Comparison of ENCODE assay signal across 15 mouse cellular contexts in the genomic region with DNA sequence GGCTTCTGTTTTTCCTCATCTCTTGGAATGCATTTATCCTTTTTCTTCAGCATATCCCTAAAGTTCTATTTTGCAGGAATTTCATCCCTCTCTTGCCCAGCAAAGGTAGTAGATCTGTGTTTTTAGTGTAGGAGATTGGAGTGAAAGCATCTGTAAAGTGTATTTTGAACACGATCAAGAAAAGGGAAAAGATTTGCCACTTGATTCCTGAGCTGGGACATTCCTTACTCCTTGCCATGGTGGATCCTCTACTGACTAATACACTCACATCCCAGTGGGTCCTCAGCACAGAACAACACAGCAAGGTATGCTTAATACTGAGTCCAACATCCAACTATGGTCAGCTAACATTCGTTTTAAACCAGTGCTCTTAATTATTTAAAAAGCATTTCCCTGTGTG. TPM values are rescaled to one million over a fixed set of nuclear protein-coding genes. Genes with fewer than 3 reads are reported as not detected.
"Had no signal": no experiment of that assay in that cellular context is flagged by ENCODE, and none has a peak within 500 bp of the region (broad histone marks: within the 10 kb centered on the region; RNA-seq: fewer than 3 reads in every experiment).

No protein-coding gene starts in this region.

- H3K4me1 ChIP-seq: midbrain, embryonic 12.5 days; neural tube, embryonic 13.5 days had no signal

- H3K9me3 ChIP-seq: midbrain, embryonic 12.5 days; neural tube, embryonic 13.5 days had no signal

- H3K36me3 ChIP-seq: midbrain, embryonic 12.5 days; neural tube, embryonic 13.5 days had no signal

- H3K4me3 ChIP-seq: layer of hippocampus, adult 2 months; midbrain, embryonic 12.5 days; neural tube, embryonic 13.5 days had no signal

- H3K4me2 ChIP-seq: liver, embryonic 11.5 days; midbrain, embryonic 12.5 days; neural tube, embryonic 13.5 days had no signal

- DNase-seq: left cerebral cortex, postnatal 4 days; right cerebral cortex, postnatal 14 days; thymus, postnatal 4 days had no signal

- H3K9ac ChIP-seq: midbrain, embryonic 12.5 days; neural tube, embryonic 13.5 days had no signal

- ATAC-seq: midbrain, embryonic 16.5 days had no signal

- H3K27ac ChIP-seq: layer of hippocampus, adult 2 months; midbrain, embryonic 12.5 days; neural tube, embryonic 13.5 days had no signal

- H3K27me3 ChIP-seq: midbrain, embryonic 12.5 days; neural tube, embryonic 13.5 days had no signal

RNA-seq across cellular contexts. Expression of a gene that starts 10.1 kb away (rescaled TPM):
- total RNA-seq: megakaryocyte-erythroid progenitor cell, adult 5-6 weeks had no signal
- polyA plus RNA-seq: liver, embryonic 11.5 days; midbrain, embryonic 12.5 days; midbrain, embryonic 16.5 days had no signal

RNA-seq across cellular contexts. Expression of a gene that starts 44.0 kb away (rescaled TPM):
- total RNA-seq: layer of hippocampus, adult 2 months; layer of hippocampus, postnatal 10 days; left cerebral cortex, postnatal 10 days; left cerebral cortex, postnatal 4 days; megakaryocyte-erythroid progenitor cell, adult 5-6 weeks had no signal
- polyA plus RNA-seq: limb, embryonic 14.5 days; liver, embryonic 11.5 days; liver, embryonic 16.5 days; midbrain, embryonic 12.5 days; midbrain, embryonic 16.5 days; neural tube, embryonic 13.5 days; small intestine, adult 2 months; thymus, postnatal 0 days had no signal
